Mouse (Mus musculus) forebrain, embryonic 13.5 days (tissue): ENCODE results near the gene Leng8. TPM values are rescaled to one million over a fixed set of nuclear protein-coding genes. Genes with fewer than 3 reads are reported as not detected.

Source experiments
- ATAC-seq: fragments of 200-750 bp; cut with Nextera tagmentation; 2 replicates; pipeline ENCODE4 v1.8.0; 2017
- H3K27ac ChIP-seq: fragments of 300-500 bp; sonication (generic); 2 replicates; pipeline ENCODE4 v1.5.1; 2015; ENCODE audit warnings: inconsistent platforms, mild to moderate bottlenecking, moderate library complexity
- H3K27me3 ChIP-seq: fragments of 300-500 bp; sonication (generic); 2 replicates; pipeline ENCODE4 v1.6.1; 2015; ENCODE audit warnings: mild to moderate bottlenecking, inconsistent platforms
- H3K36me3 ChIP-seq: fragments of 300-500 bp; sonication (generic); 2 replicates; pipeline ENCODE4 v1.6.1; 2015; ENCODE audit warnings: mild to moderate bottlenecking, inconsistent platforms; ENCODE audit not compliant: poor library complexity, severe bottlenecking
- H3K4me1 ChIP-seq: fragments of 300-500 bp; sonication (generic); 2 replicates; pipeline ENCODE4 v1.6.1; 2015; ENCODE audit warnings: inconsistent platforms
- H3K4me2 ChIP-seq: fragments of 300-500 bp; sonication (generic); 2 replicates; pipeline ENCODE4 v1.6.1; 2015; ENCODE audit warnings: inconsistent platforms, mild to moderate bottlenecking, moderate library complexity
- H3K4me3 ChIP-seq: fragments of 300-500 bp; sonication (generic); 2 replicates; pipeline ENCODE4 v1.5.1; 2015; ENCODE audit warnings: mild to moderate bottlenecking, inconsistent platforms
- H3K9ac ChIP-seq: fragments of 300-500 bp; sonication (generic); 2 replicates; pipeline ENCODE4 v1.6.1; 2015; ENCODE audit warnings: mild to moderate bottlenecking, inconsistent platforms
- H3K9me3 ChIP-seq: fragments of 300-500 bp; sonication (generic); replicated peaks from 2 replicates; pipeline ENCODE4 v1.6.1; 2016; ENCODE audit warnings: inconsistent platforms
- WGBS: fragments of 180-500 bp; shearing (Covaris S2); methylation state at CpG from one replicate; pipeline ENCODE4 v1.1.7; 2015; 5-methylcytosine and 5-hydroxymethylcytosine counted together
- polyA plus RNA-seq: library from polyadenylated mRNA; unstranded; fragments of >200 nt; fragmentation: Nextera tagmentation; extraction: Ambion mirVana; gene quantifications from 2 replicates; pipeline ENCODE4 v1.2.1, GENCODE M21; 2015

Leng8 gene
- 61.3 and 71.1 TPM in 2 replicates for polyA plus RNA-seq

GRCm38 (mm10) chr7:4136771-4137531 lies at the start of gene Leng8:
Gene Leng8 (plus strand): TSS chr7:4137039.
- peak; percentile 99 for ATAC-seq
- H3K4me2 ChIP-seq: peak within 1 kb of the TSS; percentile 94
- no peaks in the 10 kb centered on the region for H3K9me3 ChIP-seq
- H3K4me3 ChIP-seq: peak within 1 kb of the TSS; percentile 85
- H3K27me3 ChIP-seq: no peaks in the 10 kb centered on the region
- peaks cover 32% of the 10 kb centered on the region for H3K4me1 ChIP-seq
- peak within 1 kb of the TSS; percentile 81 for H3K9ac ChIP-seq
- H3K27ac ChIP-seq: peak within 1 kb of the TSS; percentile 90
- 1% methylated on average over 74 of the region's 78 CpGs for WGBS
- peaks cover 60% of the 10 kb centered on the region for H3K36me3 ChIP-seq

GRCm38 (mm10) chr7:4087238-4087895 lies 49.5 kb upstream of the Leng8 start:
- Histone ChIP-seq H3K27ac (no peak overlapping the region), H3K9me3 (no peaks in the 10 kb centered on the region), H3K36me3 (no peaks in the 10 kb centered on the region), H3K9ac (no peak overlapping the region), H3K27me3 (no peaks in the 10 kb centered on the region), H3K4me2 (no peak overlapping the region), H3K4me1 (no peaks in the 10 kb centered on the region), H3K4me3 (no peak overlapping the region)
- ATAC-seq: no peak
- WGBS: 88% methylated on average over 4 of the region's 4 CpGs

GRCm38 (mm10) chr7:4087896-4088480 lies 48.9 kb upstream of the Leng8 start:
- ATAC-seq: no peak
- no peak overlapping the region for H3K27ac ChIP-seq
- H3K9me3 ChIP-seq: no peaks in the 10 kb centered on the region
- no peak overlapping the region for H3K4me2 ChIP-seq
- H3K27me3 ChIP-seq: no peaks in the 10 kb centered on the region
- H3K9ac ChIP-seq: no peak overlapping the region
- no peak overlapping the region for H3K4me3 ChIP-seq
- no peaks in the 10 kb centered on the region for H3K36me3 ChIP-seq
- no peaks in the 10 kb centered on the region for H3K4me1 ChIP-seq
- WGBS: 87% methylated on average over 6 of the region's 6 CpGs

- no peaks in the 10 kb centered on the region for H3K27me3 ChIP-seq
- no peaks in the 10 kb centered on the region for H3K36me3 ChIP-seq
- ATAC-seq: no peak
- H3K4me1 ChIP-seq: no peaks in the 10 kb centered on the region
- 89% methylated on average over 2 of the region's 2 CpGs for WGBS
- H3K9ac ChIP-seq: no peak overlapping the region
- H3K4me2 ChIP-seq: no peak overlapping the region
- H3K9me3 ChIP-seq: no peaks in the 10 kb centered on the region
- H3K4me3 ChIP-seq: no peak overlapping the region
- no peak overlapping the region for H3K27ac ChIP-seq
Observed at GRCm38 (mm10) chr7:4088679-4089078, 48.2 kb upstream of the Leng8 start.

- Histone ChIP-seq H3K9ac (no peak overlapping the region), H3K27me3 (no peaks in the 10 kb centered on the region), H3K4me2 (no peak overlapping the region), H3K4me1 (no peaks in the 10 kb centered on the region), H3K9me3 (no peaks in the 10 kb centered on the region), H3K4me3 (no peak overlapping the region), H3K27ac (no peak overlapping the region), H3K36me3 (no peaks in the 10 kb centered on the region)
- ATAC-seq: no peak
- 50% methylated on average over 8 of the region's 8 CpGs for WGBS
Observed at GRCm38 (mm10) chr7:4091170-4091569, 45.7 kb upstream of the Leng8 start.

GRCm38 (mm10) chr7:4098301-4098700 lies 38.5 kb upstream of the Leng8 start:
- H3K9me3 ChIP-seq: no peaks in the 10 kb centered on the region
- no peaks in the 10 kb centered on the region for H3K36me3 ChIP-seq
- H3K27ac ChIP-seq: no peak overlapping the region
- no peak overlapping the region for H3K4me3 ChIP-seq
- WGBS: 83% methylated on average over 2 of the region's 2 CpGs
- H3K4me1 ChIP-seq: no peaks in the 10 kb centered on the region
- H3K9ac ChIP-seq: no peak overlapping the region
- H3K4me2 ChIP-seq: no peak overlapping the region
- ATAC-seq: no peak
- H3K27me3 ChIP-seq: no peaks in the 10 kb centered on the region

- ATAC-seq: no peak
- H3K27ac ChIP-seq: no peak overlapping the region
- H3K9me3 ChIP-seq: no peaks in the 10 kb centered on the region
- 87% methylated on average over 2 of the region's 2 CpGs for WGBS
- H3K36me3 ChIP-seq: no peaks in the 10 kb centered on the region
- no peak overlapping the region for H3K4me2 ChIP-seq
- H3K9ac ChIP-seq: no peak overlapping the region
- H3K4me1 ChIP-seq: no peaks in the 10 kb centered on the region
- H3K4me3 ChIP-seq: no peak overlapping the region
- no peaks in the 10 kb centered on the region for H3K27me3 ChIP-seq
Observed at GRCm38 (mm10) chr7:4098832-4099231, 38.0 kb upstream of the Leng8 start.

GRCm38 (mm10) chr7:4101144-4101543 lies 35.7 kb upstream of the Leng8 start:
- WGBS: 85% methylated on average over 5 of the region's 5 CpGs
- H3K4me2 ChIP-seq: no peak overlapping the region
- H3K27ac ChIP-seq: no peak overlapping the region
- no peak overlapping the region for H3K9ac ChIP-seq
- H3K9me3 ChIP-seq: no peaks in the 10 kb centered on the region
- no peaks in the 10 kb centered on the region for H3K36me3 ChIP-seq
- no peak overlapping the region for H3K4me3 ChIP-seq
- H3K27me3 ChIP-seq: no peaks in the 10 kb centered on the region
- no peak for ATAC-seq
- no peaks in the 10 kb centered on the region for H3K4me1 ChIP-seq

GRCm38 (mm10) chr7:4103411-4103810 lies 33.4 kb upstream of the Leng8 start:
- Histone ChIP-seq H3K4me2 (no peak overlapping the region), H3K27me3 (no peaks in the 10 kb centered on the region), H3K36me3 (no peaks in the 10 kb centered on the region), H3K4me1 (no peaks in the 10 kb centered on the region), H3K9ac (no peak overlapping the region), H3K9me3 (no peaks in the 10 kb centered on the region), H3K27ac (no peak overlapping the region), H3K4me3 (no peak overlapping the region)
- 15% methylated on average over 4 of the region's 4 CpGs for WGBS
- ATAC-seq: no peak

GRCm38 (mm10) chr7:4111766-4112165 lies 25.1 kb upstream of the Leng8 start:
- Histone ChIP-seq H3K27ac (no peak overlapping the region; the same call in 1 of the 2 replicates), H3K27me3 (no peaks in the 10 kb centered on the region), H3K4me1 (0 out of 2 replicates have a peak, but pooled peaks cover 3% of the 10 kb centered on the region), H3K9me3 (no peaks in the 10 kb centered on the region), H3K9ac (no peak overlapping the region), H3K36me3 (no peaks in the 10 kb centered on the region), H3K4me3 (no peak overlapping the region), H3K4me2 (no peak overlapping the region)
- 37% methylated on average over 3 of the region's 3 CpGs for WGBS
- ATAC-seq: no peak

- no peaks in the 10 kb centered on the region for H3K9me3 ChIP-seq
- H3K4me1 ChIP-seq: peaks cover 31% of the 10 kb centered on the region
- 73% methylated on average over 8 of the region's 8 CpGs for WGBS
Observed at GRCm38 (mm10) chr7:4117050-4117814, 19.6 kb upstream of the Leng8 start.

More at GRCm38 (mm10) chr7:4117050-4117814, 19.6 kb upstream of the Leng8 start:
- Histone ChIP-seq H3K27ac (peak overlapping the region; percentile 51; the same call in 1 of the 2 replicates), H3K36me3 (no peaks in the 10 kb centered on the region), H3K4me3 (no peak overlapping the region), H3K9ac (no peak overlapping the region), H3K27me3 (no peaks in the 10 kb centered on the region), H3K4me2 (no peak overlapping the region)
- no peak for ATAC-seq
